Mouse (Mus musculus): ENCODE data around the gene Srpk3.

DNA sequence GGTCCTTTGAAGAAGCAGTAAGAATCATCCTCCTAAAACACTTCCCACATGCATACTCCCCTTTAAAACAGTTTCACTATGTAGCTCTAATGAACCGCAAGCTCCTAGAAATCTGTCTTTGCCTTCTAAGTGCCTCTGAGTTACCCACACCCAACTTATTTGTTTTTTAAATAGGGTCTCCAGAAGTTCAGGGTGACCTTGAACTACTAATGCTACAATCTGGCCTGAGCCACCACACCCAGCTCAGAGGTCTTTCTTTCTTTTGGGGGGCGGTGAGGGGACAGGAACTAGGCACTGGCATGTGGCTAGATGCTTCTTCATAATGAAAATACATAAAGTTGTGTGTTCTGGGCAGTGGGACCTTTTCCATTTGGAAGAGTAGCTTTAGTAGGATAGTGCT is 23.3 kb downstream of the Srpk3 start:
- TF ChIP-seq CTCF (conservative IDR thresholded peaks at IDR 0.05; ENCODE audit: insufficient read depth, insufficient read length, low read depth, low read length) (no peak), POLR2A (IDR thresholded peaks at IDR 0.05; ENCODE audit: low read depth, low read length) (no peak)
